Mouse (Mus musculus): ENCODE measurements at regions not wholly inside any gene's neighbourhood (a gene's known extent, or its start where the extent isn't known, plus 50 kb on each side); places are given as distances from the start of the nearest gene placed in this dataset.

DNA sequence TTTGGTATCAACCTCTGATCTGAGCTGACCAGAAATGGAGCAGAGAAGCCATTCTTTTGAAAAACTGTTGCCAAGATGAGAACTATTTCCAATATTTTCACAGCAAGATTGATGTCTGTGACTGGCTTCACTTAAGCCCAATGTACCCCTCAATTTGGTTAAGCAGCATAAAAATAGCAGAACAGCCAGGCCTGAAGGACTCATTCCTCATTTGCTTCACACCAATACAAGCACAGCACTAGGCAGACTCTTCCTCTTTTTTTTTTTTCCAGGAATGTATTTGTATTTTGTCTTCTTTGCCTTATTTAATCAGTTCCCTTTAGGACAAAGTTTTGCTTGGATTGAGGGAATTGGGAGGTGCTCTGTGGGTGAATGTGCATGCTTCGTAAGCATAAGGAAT is 441.4 kb upstream of the Btbd3 start:
- DNase-seq, result no peak

DNA sequence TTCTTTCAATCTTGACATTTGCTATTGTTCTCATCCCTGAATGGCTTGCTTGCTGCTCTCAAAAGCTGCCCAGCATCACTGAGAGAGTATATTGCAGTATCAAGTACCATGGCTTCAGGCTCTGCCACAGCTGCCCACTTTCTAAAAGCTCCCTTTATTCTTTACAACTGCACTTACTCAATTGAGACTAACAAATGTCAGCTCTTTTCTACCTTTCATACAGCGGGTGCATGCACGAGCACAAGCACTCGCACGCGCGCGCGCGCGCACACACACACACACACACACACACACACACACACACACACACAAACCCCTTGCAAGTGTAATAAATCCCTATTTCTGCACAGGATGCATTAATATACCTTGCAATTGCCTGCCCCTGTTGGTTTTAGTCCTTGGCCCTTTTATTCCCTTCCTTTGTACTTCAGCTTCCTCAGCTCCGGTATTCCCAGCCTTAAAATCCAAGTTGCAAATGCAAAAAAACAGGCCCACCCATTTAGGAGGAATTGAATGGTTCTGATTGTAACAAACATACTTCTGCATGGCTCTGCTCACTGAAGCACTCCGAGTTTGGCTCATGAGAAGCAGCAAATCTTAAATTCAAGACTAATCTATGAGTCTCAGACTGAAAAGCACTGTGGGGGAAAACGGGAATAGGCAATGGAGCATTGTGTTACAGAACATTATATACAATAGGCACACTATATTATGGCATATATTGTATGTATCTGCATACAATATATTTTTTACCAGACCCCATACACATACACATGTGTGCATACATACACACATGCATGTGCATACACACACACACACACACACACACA is 447.7 kb upstream of the Btbd3 start:
- no peak for DNase-seq

- DNase-seq, result no peak
These were observed 448.6 kb upstream of the Btbd3 start for GRCm38 (mm10) chr2:137807594-137808295.

DNA sequence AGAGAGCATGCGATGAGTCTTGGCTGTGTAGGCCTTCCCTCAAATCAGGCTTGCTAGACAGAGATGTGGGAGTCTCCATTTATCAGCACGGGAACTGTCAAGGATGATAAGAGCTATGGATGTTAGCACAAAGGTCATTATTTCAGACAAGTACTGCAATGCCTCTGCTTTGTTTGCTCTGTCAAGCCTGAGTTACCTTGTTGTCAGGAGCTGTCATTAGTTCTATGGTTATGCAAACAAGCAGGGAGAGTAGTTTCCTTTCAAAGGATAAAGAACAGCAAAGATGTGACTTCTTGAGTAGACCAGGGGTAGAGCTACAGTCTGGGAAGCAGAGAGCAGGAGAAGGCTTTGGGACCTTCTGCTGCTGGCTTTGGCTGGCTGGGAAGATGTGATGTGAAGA is 461.5 kb upstream of the Btbd3 start:
- no peak for DNase-seq

- DNase-seq, result no peak
These were observed 472.3 kb upstream of the Btbd3 start for GRCm38 (mm10) chr2:137784091-137784490.

- no peak for DNase-seq
These were observed 478.9 kb upstream of the Btbd3 start for GRCm38 (mm10) chr2:137777430-137777829.

GRCm38 (mm10) chr2:137764785-137765184 is 491.6 kb upstream of the Btbd3 start:
- no peak for DNase-seq

DNA sequence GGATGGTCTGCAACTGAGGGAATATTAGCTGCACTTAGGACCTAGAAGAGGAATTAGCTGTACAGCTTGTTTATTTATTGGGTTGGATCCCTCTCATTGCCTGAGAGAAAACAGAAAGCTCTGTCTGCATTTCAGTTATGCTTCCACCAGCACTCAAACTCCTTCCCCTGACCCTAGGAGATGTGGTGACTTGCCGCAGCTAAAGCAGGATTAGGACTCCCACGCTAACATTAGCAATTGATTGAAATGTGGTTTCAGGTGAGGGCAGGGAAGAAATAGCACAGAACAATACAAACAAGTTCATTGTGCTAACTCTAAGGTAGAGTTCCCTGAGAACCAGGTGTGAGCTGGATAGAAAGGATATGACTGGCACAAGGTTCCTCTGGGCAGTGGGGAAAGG is 496.9 kb upstream of the Btbd3 start:
- no peak for DNase-seq

- DNase-seq, result no peak
These were observed 498.0 kb upstream of the Btbd3 start for GRCm38 (mm10) chr2:137758389-137758788.

DNA sequence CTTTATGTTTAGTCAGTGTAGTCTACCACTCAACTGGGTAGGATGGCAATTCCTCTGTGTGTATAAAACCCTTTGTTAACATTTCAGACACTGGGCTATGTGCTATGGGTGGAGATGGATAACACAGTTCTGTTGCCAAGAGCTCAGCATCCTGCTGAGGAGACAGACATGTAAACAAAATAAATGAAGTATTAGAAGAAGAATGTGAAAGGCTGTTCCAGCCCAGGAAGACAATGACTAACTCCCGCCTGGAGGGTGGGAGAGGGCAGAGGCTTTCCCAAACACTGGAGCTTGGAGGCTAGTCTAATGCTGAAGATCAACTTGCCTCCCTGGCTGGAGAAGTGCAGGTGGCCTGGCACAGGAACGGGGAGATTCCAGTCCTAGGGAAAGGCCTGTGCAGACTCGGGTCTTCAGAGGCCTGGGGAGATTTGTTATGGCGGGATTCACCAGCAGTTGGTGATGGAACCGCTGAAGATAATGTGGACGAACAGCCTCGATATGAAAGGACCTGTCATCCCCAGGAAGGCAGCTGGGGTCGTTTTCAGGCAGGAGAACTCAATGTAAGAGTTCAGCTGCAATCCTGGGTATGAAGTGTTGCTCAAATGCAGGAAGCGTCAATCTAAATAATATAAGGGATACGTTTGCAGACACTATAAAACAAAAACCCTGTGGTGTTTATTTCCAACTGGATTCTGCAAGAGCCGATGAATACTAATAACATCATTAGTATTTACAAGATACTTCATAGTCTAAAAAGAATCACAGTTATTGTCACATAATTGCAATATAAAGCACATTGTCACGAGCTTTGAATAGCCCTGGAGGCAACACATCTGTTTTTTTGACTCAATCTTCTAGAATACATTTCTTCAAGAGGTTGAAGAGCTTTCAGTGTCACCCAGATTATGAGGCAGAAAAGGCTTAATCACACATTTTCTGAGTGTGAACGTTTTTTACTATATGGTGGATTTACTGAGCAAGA is 498.8 kb upstream of the Btbd3 start:
- peak; percentile 19 to 50 for DNase-seq

DNA sequence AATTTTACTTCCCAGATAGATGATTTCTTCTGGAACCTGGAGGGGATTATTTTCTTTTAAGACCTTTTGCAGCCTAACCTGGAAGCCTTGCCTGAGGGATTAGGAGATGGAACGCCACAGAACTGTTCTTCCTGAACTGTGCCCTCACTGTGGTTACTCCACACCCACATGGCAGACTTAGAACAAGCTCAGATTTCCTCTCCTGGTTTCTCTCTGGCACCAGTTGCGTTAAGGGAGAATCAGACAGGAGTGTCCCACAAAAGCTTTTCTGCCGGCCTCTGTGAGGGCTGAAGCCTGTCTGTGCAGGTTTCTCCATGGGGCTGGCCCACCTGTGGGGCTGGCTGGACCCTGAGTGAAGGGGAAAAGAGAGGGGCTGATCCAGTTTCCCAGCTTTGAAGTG is 500.1 kb upstream of the Btbd3 start:
- DNase-seq, result peak; percentile 5 to 8

DNA sequence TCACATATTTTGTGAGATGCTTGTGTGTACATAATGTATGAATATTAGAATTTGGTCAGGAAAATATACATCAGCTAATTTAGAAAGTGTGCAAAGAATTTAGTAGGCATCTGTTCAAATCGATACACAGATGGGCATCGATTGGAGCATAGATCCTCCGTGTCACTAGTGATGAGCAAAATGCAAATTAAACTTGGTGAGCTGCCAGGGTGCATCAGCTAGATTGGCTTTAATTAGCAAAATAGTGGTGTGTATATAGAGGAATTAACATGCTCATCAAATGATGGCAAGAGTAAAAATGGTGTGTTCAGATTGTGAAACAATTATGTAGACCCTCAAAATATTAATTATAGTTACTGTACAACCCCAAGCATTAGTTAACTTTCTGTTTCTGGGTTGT is 501.9 kb upstream of the Btbd3 start:
- no peak for DNase-seq

GRCm38 (mm10) chr2:137732410-137732809 is 524.0 kb upstream of the Btbd3 start:
- peak in 1 of 2 experiments; percentile 34 for DNase-seq

DNA sequence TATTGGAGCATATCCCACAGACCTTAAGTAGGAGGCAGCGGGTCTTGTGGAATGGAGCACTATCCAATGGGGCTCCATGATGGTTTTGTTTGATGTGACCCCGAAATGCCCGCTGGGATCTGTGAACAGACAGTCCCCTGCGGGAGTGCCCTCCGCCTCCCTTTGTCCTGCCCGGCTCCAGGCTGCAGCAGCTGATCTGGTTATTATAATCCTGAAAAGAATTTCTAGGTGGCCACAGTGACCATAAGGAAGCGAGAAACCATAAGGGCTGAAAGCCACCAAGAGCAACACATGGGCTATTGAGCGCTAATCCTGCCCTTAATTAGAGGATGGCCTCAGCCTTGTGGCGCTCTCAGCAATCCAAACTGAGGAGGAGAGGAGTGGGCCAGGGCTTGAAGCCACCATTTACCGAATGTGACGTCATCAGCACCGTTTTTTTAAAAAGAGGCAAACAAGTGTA is 525.9 kb upstream of the Btbd3 start:
- no peak for DNase-seq

DNA sequence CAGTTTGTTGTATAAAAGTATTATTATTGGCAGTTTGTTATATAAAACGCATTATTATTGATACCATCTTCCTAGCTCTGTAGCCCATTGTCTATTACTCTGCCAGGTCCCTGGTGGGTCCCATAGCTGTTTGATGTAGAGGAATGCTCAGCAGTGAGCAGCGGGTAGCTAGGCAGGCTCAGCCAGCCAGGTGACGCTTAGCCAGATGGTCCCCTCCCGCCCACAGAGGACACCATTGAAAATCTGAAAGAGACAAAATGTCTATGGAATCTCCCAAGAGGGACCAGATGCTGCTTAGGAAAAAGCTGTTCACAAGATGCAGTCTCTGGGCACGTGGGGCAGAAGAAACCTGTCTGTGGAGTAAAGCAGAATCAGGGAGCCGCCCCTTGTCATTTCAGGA is 526.5 kb upstream of the Btbd3 start:
- no peak for DNase-seq

DNA sequence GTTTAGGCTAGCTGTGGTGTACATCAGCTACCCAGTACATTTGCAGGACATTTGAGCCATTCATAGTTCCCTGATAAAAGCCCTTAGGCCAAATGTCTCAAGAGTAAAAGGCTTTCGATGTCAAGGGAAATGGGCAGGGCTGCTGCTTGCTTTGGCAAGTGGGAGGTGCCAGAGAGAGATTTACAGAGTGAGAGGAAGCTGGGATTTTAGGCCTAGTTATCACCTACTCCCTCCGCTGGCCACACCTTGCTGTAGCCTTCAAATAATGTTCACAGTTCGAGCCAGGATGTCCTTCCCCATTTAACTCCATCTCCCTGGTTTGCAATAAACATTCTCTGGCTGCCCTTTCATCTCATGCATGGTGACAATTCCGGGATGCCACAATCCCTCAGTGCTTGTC is 527.2 kb upstream of the Btbd3 start:
- DNase-seq, result no peak

DNA sequence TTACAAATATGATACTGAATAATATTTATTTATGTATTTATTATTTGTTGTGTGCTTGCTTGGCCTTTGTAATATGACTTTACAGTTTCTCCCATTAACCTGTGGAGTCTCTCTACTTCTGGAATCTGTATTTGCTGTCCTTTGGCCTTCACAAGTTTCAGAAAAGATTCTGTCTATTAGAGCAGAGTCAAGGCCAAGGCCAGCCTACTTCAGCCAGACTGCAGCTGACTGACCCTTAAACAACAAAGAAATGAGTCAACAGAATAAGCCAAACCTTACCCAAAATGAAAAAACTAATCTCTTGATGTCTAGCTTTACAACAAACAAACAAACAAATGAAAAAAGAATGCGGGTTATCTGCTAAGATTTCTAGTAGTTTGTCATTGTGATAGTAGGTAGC is 532.7 kb upstream of the Btbd3 start:
- DNase-seq, result no peak

DNA sequence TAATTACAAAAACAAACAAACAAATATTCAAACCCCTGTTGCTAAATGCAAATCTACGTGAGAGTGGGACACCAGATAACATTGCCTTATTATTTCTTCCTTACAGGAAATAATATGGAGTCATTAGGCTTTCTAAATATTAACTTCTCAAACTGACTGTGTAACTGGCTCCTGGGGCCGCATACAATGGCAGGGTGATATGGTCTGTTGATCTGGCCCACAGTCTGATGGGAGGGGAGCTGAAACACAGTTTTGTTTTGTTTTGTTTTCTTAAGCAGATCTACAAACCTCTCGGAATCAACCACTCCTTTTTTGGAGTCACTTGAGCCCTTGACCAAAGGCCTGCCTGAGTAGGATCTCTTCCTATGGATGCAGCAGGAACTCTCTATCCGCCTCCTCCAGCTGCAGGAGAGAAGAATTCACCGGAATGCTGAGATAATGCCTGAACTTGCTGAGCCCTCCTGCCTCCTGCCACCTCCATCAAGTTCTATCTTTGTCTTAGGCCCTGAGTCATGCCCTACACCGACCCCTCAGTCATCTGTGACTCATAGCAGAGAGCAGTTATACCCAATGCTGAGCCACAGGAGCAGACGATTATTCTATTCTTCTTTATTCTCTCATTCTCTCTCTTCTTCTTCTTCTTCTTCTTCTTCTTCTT is 534.5 kb upstream of the Btbd3 start:
- no peak for DNase-seq

DNA sequence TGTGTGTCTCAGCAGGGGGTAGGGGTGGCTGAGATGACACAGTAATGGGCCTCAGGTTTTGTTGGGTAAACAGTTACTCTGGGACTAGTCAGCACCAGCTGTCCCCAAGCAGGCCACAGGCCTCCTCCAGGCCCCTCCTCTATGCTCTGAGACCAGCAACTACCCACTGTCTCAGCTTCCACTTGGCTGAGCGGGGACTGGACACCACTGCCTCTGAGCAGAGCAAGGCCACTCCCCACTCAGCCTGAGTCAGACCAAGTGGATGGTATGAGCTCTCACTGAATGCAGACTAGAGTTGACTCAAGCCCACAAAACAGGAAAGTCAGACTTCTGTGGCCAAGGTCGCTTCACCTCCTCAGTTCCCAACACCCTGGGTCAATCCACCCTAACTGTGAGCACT is 540.5 kb upstream of the Btbd3 start:
- DNase-seq, result peak in 1 of 2 experiments; percentile 22

DNA sequence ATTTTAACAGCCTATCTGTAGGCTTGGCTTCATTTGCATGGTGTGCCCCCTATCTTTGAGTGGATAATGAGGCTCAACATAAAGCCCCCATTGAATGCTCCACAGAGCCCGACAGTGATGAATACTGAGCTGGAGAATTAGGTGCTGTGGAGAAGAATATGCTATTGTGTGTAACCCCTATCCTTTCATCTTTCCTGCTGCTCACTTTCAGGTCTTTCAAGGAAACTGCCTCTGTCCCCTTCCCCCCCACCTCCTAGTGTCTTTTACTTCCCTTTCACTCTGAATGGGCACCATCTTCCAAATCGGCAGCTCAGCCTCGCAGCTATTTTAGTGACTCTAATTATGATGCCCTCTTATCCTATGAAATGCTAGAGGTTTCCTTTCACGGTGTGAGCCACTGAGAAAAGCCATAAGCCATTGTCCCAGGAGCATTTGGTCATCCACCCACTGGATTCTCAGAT is 549.8 kb upstream of the Btbd3 start:
- DNase-seq, result no peak

GRCm38 (mm10) chr2:137705724-137706422 is 550.5 kb upstream of the Btbd3 start:
- DNase-seq, result no peak

Data from lung, adult 18-20 months (tissue).